Mouse (Mus musculus) spleen, adult 12 weeks (tissue): ENCODE data around the gene Ppm1l.

Source experiments
- DNase-seq: peaks from one replicate; pipeline ENCODE4 v3.0.0; 2022; ENCODE audit warnings: low spot score

The Ppm1l gene

GRCm38 (mm10) chr3:69316391-69317195 lies at the start of gene Ppm1l:
TSS of gene Ppm1l (plus strand) at chr3:69316861.
- DNase-seq, result peak; percentile 89

GRCm38 (mm10) chr3:69271812-69272211 lies 44.8 kb upstream of the Ppm1l start:
- DNase-seq, result no peak

- no peak for DNase-seq
These were observed 42.5 kb upstream of the Ppm1l start for GRCm38 (mm10) chr3:69274018-69274663.

- DNase-seq, result no peak
These were observed 41.9 kb upstream of the Ppm1l start for GRCm38 (mm10) chr3:69274664-69275312.

- DNase-seq, result no peak
These were observed 38.0 kb upstream of the Ppm1l start for GRCm38 (mm10) chr3:69278648-69279047.

- DNase-seq, result no peak
These were observed 34.3 kb upstream of the Ppm1l start for GRCm38 (mm10) chr3:69282406-69282805.

- no peak for DNase-seq
These were observed 33.4 kb upstream of the Ppm1l start for GRCm38 (mm10) chr3:69283085-69283847.

GRCm38 (mm10) chr3:69289833-69290232 lies 26.8 kb upstream of the Ppm1l start:
- peak; percentile 7 for DNase-seq

- no peak for DNase-seq
These were observed 26.4 kb upstream of the Ppm1l start for GRCm38 (mm10) chr3:69290294-69290693.

GRCm38 (mm10) chr3:69290844-69291243 lies 25.8 kb upstream of the Ppm1l start:
- no peak for DNase-seq

GRCm38 (mm10) chr3:69292628-69293027 lies 24.0 kb upstream of the Ppm1l start:
- DNase-seq, result no peak

- DNase-seq, result no peak
These were observed 20.4 kb upstream of the Ppm1l start for GRCm38 (mm10) chr3:69296270-69296669.

GRCm38 (mm10) chr3:69300121-69300520 lies 16.5 kb upstream of the Ppm1l start:
- no peak for DNase-seq

- DNase-seq, result no peak
These were observed 761 bp upstream of the Ppm1l start for GRCm38 (mm10) chr3:69315810-69316390.

- peak; percentile 44 for DNase-seq
These were observed 827 bp downstream of the Ppm1l start for GRCm38 (mm10) chr3:69317251-69318125.

- DNase-seq, result peak; percentile 79
These were observed 1.7 kb downstream of the Ppm1l start for GRCm38 (mm10) chr3:69318131-69318951.

GRCm38 (mm10) chr3:69319061-69319720 lies 2.5 kb downstream of the Ppm1l start:
- DNase-seq, result peak; percentile 15

GRCm38 (mm10) chr3:69323982-69324381 lies 7.3 kb downstream of the Ppm1l start:
- no peak for DNase-seq

- DNase-seq, result no peak
These were observed 13.2 kb downstream of the Ppm1l start for GRCm38 (mm10) chr3:69329910-69330309.
